In the genomic region with DNA sequence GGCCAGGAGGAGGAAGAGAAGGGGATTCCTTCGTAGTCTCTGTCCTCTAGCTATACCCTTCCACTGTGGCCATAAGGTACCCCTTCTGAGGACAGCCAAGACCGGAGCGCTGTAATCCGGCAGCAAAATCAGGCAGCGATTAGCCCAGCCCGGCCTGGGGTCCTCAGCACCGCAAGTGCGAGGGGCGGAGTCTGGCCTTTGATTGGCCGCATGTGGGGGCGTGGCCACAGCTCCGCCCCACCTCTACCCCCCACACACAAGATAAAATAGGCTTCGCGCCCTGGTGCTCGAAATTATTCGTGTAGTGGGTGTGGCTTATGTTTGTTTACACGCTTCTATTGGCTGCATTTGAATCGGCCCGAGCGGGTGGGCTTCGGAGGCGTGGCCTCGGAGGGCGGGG, we compare ENCODE assay signal across 8 mouse cellular contexts. TPM values are rescaled to one million over a fixed set of nuclear protein-coding genes. Genes with fewer than 3 reads are reported as not detected.
DNase-seq lines count a peak whose midpoint lies in the region; ATAC-seq and TF ChIP-seq lines count a peak whose summit lies in the region.

No protein-coding gene starts in this region.

- H3K9me3 ChIP-seq in embryonic facial prominence, embryonic 13.5 days, result no peaks in the 10 kb centered on the region
- no peaks in the 10 kb centered on the region for H3K9me3 ChIP-seq in limb, embryonic 12.5 days
- H3K9me3 ChIP-seq in midbrain, embryonic 14.5 days (ENCODE audit: control insufficient read depth, low read length), result no peaks in the 10 kb centered on the region

- TF ChIP-seq POLR2A in heart, adult 2 months (IDR thresholded peaks at IDR 0.05; ENCODE audit: insufficient read depth, low read depth, low read length), result peak; percentile 92
- peak; percentile 23 for TF ChIP-seq POLR2A in kidney, adult 2 months (IDR thresholded peaks at IDR 0.05; ENCODE audit: low read depth, low read length)

- no peaks in the 10 kb centered on the region for H3K79me2 ChIP-seq in heart, adult 2 months (replicated peaks; ENCODE audit: control insufficient read depth, insufficient read depth, low read length)

- intact Hi-C loops in heart, adult 2 months (cut with DNase I), result loop anchor here (1.0 to 2.0 kb wide), 2 partner anchors 46 to 69 kb away; a partner anchor contains a TSS

- H3K4me3 ChIP-seq in embryonic facial prominence, embryonic 13.5 days, result peak overlapping the region; percentile 59
- H3K4me3 ChIP-seq in heart, adult 2 months, result peak overlapping the region; percentile 68
- H3K4me3 ChIP-seq in kidney, adult 2 months (ENCODE audit: insufficient read depth, low read depth, low read length), result peak overlapping the region; percentile 68
- peak overlapping the region; percentile 50 for H3K4me3 ChIP-seq in limb, embryonic 12.5 days (replicated peaks)
- H3K4me3 ChIP-seq in midbrain, embryonic 14.5 days (replicated peaks; ENCODE audit: low read depth, low read length), result peak overlapping the region; percentile 43

- H3K27ac ChIP-seq in embryonic facial prominence, embryonic 13.5 days, result peak overlapping the region; percentile 92
- peak overlapping the region; percentile 80 for H3K27ac ChIP-seq in heart, adult 2 months
- H3K27ac ChIP-seq in kidney, adult 2 months (ENCODE audit: insufficient read depth, low read depth, low read length), result peak overlapping the region; percentile 72
- peak overlapping the region; percentile 89 for H3K27ac ChIP-seq in limb, embryonic 12.5 days
- H3K27ac ChIP-seq in midbrain, embryonic 14.5 days (replicated peaks; ENCODE audit: low read depth, low read length), result peak overlapping the region; percentile 56; the same call in 1 of the 2 replicates

- no peak for TF ChIP-seq CTCF in heart, adult 2 months (IDR thresholded peaks at IDR 0.05)
- TF ChIP-seq CTCF in kidney, adult 2 months (conservative IDR thresholded peaks at IDR 0.05; ENCODE audit: insufficient read depth, insufficient read length, low read depth, low read length), result no peak

- H3K9ac ChIP-seq in embryonic facial prominence, embryonic 13.5 days, result peak overlapping the region; percentile 72
- H3K9ac ChIP-seq in heart, adult 2 months (ENCODE audit: low read depth, low read length), result peak overlapping the region; percentile 75
- peak overlapping the region; percentile 58 for H3K9ac ChIP-seq in limb, embryonic 12.5 days (replicated peaks)
- H3K9ac ChIP-seq in midbrain, embryonic 14.5 days (replicated peaks; ENCODE audit: low read length), result peak overlapping the region; percentile 37; the same call in 1 of the 2 replicates

- H3K36me3 ChIP-seq in embryonic facial prominence, embryonic 13.5 days, result no peaks in the 10 kb centered on the region
- H3K36me3 ChIP-seq in heart, adult 2 months (ENCODE audit: control insufficient read depth, insufficient read depth, low read length), result no peaks in the 10 kb centered on the region
- H3K36me3 ChIP-seq in kidney, adult 2 months (ENCODE audit: control insufficient read depth, insufficient read depth, low read length), result no peaks in the 10 kb centered on the region
- no peaks in the 10 kb centered on the region for H3K36me3 ChIP-seq in limb, embryonic 12.5 days
- H3K36me3 ChIP-seq in midbrain, embryonic 14.5 days (ENCODE audit: control insufficient read depth, insufficient read depth, low read length), result no peaks in the 10 kb centered on the region

- DNase-seq in 416B (ENCODE audit: low read depth), result peak; percentile 99
- peak; percentile 86 to 88 for DNase-seq in adrenal gland, postnatal 4 days (ENCODE audit: low spot score in 2 of 2)
- peak; percentile 96 to 97 for DNase-seq in heart, adult 2 months
- peak; percentile 99 for DNase-seq in kidney, adult 2 months
- peak; percentile 98 for DNase-seq in midbrain, embryonic 14.5 days
- peak; percentile 89 for DNase-seq in spleen, adult 12 weeks (ENCODE audit: low spot score)

- no peaks in the 10 kb centered on the region for H3K27me3 ChIP-seq in embryonic facial prominence, embryonic 13.5 days
- H3K27me3 ChIP-seq in heart, adult 2 months (ENCODE audit: control insufficient read depth, insufficient read depth, low read length), result no peaks in the 10 kb centered on the region
- no peaks in the 10 kb centered on the region for H3K27me3 ChIP-seq in kidney, adult 2 months (replicated peaks; ENCODE audit: control insufficient read depth, insufficient read depth, low read length)
- no peaks in the 10 kb centered on the region for H3K27me3 ChIP-seq in limb, embryonic 12.5 days
- no peaks in the 10 kb centered on the region for H3K27me3 ChIP-seq in midbrain, embryonic 14.5 days (ENCODE audit: control insufficient read depth, insufficient read depth, low read length)

- peak; percentile 81 for ATAC-seq in embryonic facial prominence, embryonic 13.5 days (ENCODE audit: insufficient number of reproducible peaks, insufficient read depth, low FRiP score, low TSS enrichment, low read depth)
- ATAC-seq in limb, embryonic 12.5 days (ENCODE audit: insufficient number of reproducible peaks, insufficient read depth, low FRiP score, low TSS enrichment, low read depth), result peak; percentile 77
- peak; percentile 90 for ATAC-seq in midbrain, embryonic 14.5 days (ENCODE audit: low FRiP score, low TSS enrichment)

- H3K4me1 ChIP-seq in embryonic facial prominence, embryonic 13.5 days, result peaks cover 27% of the 10 kb centered on the region
- peaks cover 6% of the 10 kb centered on the region for H3K4me1 ChIP-seq in heart, adult 2 months (ENCODE audit: control insufficient read depth, insufficient read depth, low read length)
- H3K4me1 ChIP-seq in kidney, adult 2 months (ENCODE audit: control insufficient read depth, insufficient read depth, low read length), result peaks cover 12% of the 10 kb centered on the region; the same call in 1 of the 2 replicates
- peaks cover 20% of the 10 kb centered on the region for H3K4me1 ChIP-seq in limb, embryonic 12.5 days (replicated peaks)
- peaks cover 20% of the 10 kb centered on the region for H3K4me1 ChIP-seq in midbrain, embryonic 14.5 days (ENCODE audit: control insufficient read depth, insufficient read depth, low read length)

- peak; percentile 68; the same call in 1 of the 2 replicates for TF ChIP-seq EP300 in heart, adult 2 months (IDR thresholded peaks at IDR 0.05; ENCODE audit: insufficient read depth, low read depth, low read length)

- peak overlapping the region; percentile 76 for H3K4me2 ChIP-seq in embryonic facial prominence, embryonic 13.5 days
- peak overlapping the region; percentile 72 for H3K4me2 ChIP-seq in limb, embryonic 12.5 days
- H3K4me2 ChIP-seq in midbrain, embryonic 14.5 days (ENCODE audit: low read length), result peak overlapping the region; percentile 65

- WGBS in embryonic facial prominence, embryonic 13.5 days, result under 1% methylated on average over 24 of the region's 24 CpGs
- under 1% methylated on average over 24 of the region's 24 CpGs for WGBS in heart, adult 2 months
- WGBS in kidney, adult 2 months, result under 1% methylated on average over 24 of the region's 24 CpGs
- WGBS in limb, embryonic 12.5 days, result 0% methylated on average over 24 of the region's 24 CpGs
- under 1% methylated on average over 24 of the region's 24 CpGs for WGBS in midbrain, embryonic 14.5 days

RNA-seq across cellular contexts. Expression of a gene that starts 5.0 kb away (rescaled TPM):
- total RNA-seq in adrenal gland, postnatal 4 days (2021), result 10 to 100 TPM; 14.4 to 14.6 TPM
- 9.5 and 10.4 TPM in 2 replicates for polyA plus RNA-seq in embryonic facial prominence, embryonic 13.5 days (2015; fragmentation: Nextera tagmentation; extraction: Ambion mirVana)
- total RNA-seq in heart, adult 2 months (2021), result 1 to 10 TPM; 5.8 to 7.5 TPM
- polyA plus RNA-seq in heart, adult 2 months (2012; rRNA removed), result 5.9 and 8.4 TPM in 2 replicates
- polyA plus RNA-seq in kidney, adult 2 months (2012; rRNA removed), result 7.9 and 8.6 TPM in 2 replicates
- polyA plus RNA-seq in limb, embryonic 12.5 days (2016; fragmentation: Nextera tagmentation; extraction: Ambion mirVana), result 9.0 and 9.4 TPM in 2 replicates
- 6.5 and 9.0 TPM in 2 replicates for polyA plus RNA-seq in midbrain, embryonic 14.5 days (2014; fragmentation: Nextera tagmentation; extraction: Ambion mirVana)

RNA-seq across cellular contexts. Expression of a gene that starts 8.9 kb away (rescaled TPM):
- total RNA-seq in adrenal gland, postnatal 4 days (2021), result under 1 TPM; 0.22 to 0.23 TPM
- 0.07 and 0.11 TPM in 2 replicates for polyA plus RNA-seq in embryonic facial prominence, embryonic 13.5 days (2015; fragmentation: Nextera tagmentation; extraction: Ambion mirVana)
- total RNA-seq in heart, adult 2 months (2021), result not detected
- polyA plus RNA-seq in heart, adult 2 months (2012; rRNA removed), result 0.02 and 0.03 TPM in 2 replicates
- 0.03 TPM in 1 of 2 replicates, not detected in the other for polyA plus RNA-seq in kidney, adult 2 months (2012; rRNA removed)
- polyA plus RNA-seq in limb, embryonic 12.5 days (2016; fragmentation: Nextera tagmentation; extraction: Ambion mirVana), result 0.08 TPM in 1 of 2 replicates, not detected in the other
- 0.09 and 0.13 TPM in 2 replicates for polyA plus RNA-seq in midbrain, embryonic 14.5 days (2014; fragmentation: Nextera tagmentation; extraction: Ambion mirVana)

RNA-seq across cellular contexts. Expression of a gene that starts 45.6 kb away (rescaled TPM):
- 100 to 1,000 TPM; 130 to 136 TPM for total RNA-seq in adrenal gland, postnatal 4 days (2021)
- polyA plus RNA-seq in embryonic facial prominence, embryonic 13.5 days (2015; fragmentation: Nextera tagmentation; extraction: Ambion mirVana), result 195 and 216 TPM in 2 replicates
- total RNA-seq in heart, adult 2 months (2021), result 10 to 100 TPM; 74.0 to 95.3 TPM
- 147 and 165 TPM in 2 replicates for polyA plus RNA-seq in heart, adult 2 months (2012; rRNA removed)
- 177 and 207 TPM in 2 replicates for polyA plus RNA-seq in kidney, adult 2 months (2012; rRNA removed)
- polyA plus RNA-seq in limb, embryonic 12.5 days (2016; fragmentation: Nextera tagmentation; extraction: Ambion mirVana), result 181 and 202 TPM in 2 replicates
- polyA plus RNA-seq in midbrain, embryonic 14.5 days (2014; fragmentation: Nextera tagmentation; extraction: Ambion mirVana), result 209 and 245 TPM in 2 replicates

Comparison
In these comparisons a context has a peak if more than half of its experiments do, and no peak if none do; other contexts are left out.
1. Peak in every context shown above with its lines: DNase-seq, ATAC-seq, H3K4me3 ChIP-seq and H3K27ac ChIP-seq.